Mouse (Mus musculus): ENCODE results near the gene Slc7a14.
"Not testable (repeated sequence)": the region's sequence is repeated elsewhere in the genome, so short reads cannot be mapped to it uniquely, and the experiment has no call there.

Slc7a14 gene

DNA sequence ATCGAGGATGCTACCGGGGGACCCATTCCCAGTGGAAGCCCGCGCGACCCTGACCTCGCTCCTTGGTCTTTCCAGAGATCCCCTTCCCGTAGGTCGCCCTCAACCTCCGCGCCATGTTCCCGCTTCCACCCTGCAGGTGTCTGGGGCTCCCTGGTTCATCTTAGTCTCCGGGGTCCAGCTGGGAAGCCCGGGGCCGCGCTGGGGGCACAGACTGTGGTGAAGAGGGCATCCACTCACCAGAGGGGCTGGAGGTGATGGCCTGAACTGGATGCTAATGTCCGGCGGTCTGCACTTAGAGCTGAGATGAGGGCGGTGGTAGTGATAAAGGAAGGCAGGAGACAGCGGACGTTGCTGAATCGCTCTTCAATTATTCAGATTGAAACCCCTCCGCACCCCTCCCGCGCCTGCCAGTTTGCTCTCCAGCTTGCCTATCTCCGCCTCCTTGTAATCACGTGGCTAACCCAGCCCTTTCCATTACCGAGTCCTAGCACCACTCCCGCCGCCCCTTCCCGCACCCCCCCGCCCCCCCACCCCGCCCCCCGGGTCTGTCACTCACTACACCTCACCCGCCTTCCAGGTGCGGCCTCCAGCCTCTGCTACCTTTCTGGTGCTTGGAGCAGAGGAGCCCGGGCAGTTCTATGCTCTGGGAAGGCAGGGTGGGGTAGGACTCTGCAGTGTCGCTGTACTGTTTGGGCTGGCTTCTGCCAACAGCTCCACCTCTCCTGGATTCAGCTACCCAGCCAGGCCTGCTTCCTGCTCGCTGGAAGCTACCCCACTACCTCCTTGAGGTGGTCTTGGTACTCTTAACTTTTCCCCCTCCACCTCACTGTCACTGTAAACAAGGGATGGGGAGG is at the start of gene Slc7a14:
Gene Slc7a14 (minus strand): TSS at position 445 of the 854 bp plus-strand sequence.
- no peak for DNase-seq (ENCODE audit: low read depth, low spot score)

DNA sequence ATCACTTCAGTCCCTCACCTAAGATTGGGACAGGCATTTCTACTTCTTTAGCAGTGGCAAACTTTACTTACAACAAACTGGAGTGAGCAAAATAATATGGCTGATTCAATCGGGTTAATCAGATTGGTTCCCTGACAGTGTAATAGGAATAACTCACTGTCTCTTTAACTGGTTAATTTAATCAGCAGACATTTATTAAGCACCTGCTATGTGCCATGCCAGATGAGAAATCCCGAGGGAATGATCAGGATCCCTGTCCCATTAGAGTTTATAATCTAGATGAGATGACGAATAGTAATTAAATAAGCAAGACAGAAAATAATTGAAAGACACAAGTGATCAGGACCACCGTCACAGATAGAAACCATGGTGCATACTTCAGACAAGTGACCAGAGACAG is 36.4 kb upstream of the Slc7a14 start:
- DNase-seq (ENCODE audit: low read depth, low spot score) = no peak

DNA sequence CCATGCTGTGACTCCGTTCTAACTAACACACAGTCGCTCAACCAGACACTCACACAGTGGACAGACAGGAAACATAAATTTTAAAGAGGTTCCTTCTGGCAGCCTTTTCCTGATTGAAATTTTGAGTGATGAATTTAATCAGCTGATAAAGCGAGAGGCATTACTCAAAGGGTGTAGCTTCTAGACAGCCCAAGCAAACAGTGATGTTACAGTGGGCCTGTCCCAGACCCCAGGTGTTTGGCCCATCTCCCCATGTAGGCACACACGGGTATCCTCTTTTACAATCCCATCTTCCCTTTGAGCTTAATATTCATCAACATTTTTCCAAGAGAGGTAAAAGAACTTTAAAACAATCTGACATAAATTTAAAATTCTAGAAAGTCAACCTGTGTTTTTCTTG is 35.6 kb upstream of the Slc7a14 start:
- DNase-seq (ENCODE audit: low read depth, low spot score) = no peak

DNA sequence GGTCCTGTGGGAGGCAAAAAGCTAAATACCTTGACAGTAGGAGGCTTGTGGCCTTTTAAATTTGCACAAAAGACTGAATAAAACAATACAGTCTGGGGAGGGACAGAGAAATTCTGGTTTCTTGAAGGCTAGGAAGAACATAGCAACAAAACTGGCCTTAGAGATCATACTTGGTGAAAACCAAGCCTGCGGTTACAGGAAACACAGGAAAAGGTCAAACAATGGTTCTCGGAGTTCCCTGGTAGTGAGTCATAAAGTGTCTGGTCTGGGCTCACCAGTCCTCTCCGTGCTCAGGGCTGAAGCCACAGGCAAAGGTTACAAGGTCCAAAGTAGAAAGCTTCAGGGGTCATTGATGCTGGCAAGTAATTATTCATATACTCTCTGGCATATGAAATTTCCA is 29.1 kb upstream of the Slc7a14 start:
- DNase-seq (ENCODE audit: low read depth, low spot score) = no peak

DNA sequence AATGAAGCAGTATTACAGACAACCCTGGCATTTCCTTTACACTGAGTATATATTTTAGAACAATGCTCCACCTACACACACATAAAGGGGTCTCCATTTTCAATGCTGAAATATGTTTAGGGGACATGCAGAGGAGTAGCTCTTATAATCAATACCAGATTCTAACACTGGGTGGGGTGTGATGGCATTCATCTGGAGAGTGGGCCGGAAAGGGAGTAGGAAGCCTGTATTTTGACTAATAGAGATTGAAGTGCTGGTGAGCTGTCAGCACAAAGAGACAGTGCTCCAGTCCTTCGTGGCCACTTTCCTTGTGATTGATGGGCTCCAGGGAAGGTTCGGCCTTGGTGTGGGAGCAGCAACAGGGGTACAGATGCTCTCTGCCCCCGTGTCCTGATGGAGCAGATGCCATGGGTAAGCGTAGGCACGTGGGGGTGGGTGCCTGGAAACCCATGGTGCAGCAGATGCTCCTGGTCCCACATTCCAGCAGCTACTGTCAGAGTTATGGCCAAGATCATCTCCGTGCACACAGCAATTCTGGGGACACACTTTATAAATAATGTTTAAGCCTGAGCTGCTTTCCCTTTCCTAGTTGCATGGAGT is 18.2 kb upstream of the Slc7a14 start:
- DNase-seq (ENCODE audit: low read depth, low spot score) = no peak

DNA sequence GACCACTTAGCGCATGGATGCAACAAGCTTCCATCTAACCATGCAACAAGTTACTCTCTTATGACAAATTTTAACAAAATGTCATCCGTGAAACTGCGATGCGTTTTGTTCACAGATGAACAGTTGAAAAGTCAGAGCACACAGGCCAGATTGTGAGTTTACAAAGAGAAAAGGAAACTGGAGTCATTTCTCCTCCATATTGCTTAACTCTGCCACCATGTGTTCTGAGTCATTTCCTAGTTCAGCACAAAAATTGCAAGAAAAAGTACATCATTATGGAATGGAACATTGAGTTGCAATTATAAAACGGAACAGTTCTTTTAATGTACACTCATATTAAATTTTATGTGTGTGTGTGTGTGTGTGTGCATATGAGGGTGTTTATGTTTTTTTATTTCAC is 17.6 kb upstream of the Slc7a14 start:
- no peak for DNase-seq (ENCODE audit: low read depth, low spot score)

DNA sequence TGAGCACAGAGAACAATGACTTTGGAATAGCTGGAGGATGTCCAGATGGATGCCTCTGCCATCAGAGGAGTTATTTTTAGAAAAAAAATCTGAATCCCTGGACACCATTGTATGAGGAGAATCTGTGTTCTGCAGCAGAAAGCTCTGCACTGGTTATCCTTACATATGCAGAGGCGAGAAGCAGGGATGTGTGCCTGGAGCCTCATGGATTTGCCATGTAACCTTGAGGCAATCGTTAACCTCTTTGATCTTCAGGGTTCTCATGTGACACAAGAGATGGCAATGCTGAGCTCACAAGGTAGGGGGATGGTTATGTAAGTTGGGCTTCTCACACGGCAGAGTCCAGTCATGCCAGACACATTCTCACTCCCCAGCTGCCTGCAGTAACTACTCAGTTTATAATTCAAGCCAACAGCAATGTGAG is 14.1 kb upstream of the Slc7a14 start:
- DNase-seq (ENCODE audit: low read depth, low spot score) = no peak

DNA sequence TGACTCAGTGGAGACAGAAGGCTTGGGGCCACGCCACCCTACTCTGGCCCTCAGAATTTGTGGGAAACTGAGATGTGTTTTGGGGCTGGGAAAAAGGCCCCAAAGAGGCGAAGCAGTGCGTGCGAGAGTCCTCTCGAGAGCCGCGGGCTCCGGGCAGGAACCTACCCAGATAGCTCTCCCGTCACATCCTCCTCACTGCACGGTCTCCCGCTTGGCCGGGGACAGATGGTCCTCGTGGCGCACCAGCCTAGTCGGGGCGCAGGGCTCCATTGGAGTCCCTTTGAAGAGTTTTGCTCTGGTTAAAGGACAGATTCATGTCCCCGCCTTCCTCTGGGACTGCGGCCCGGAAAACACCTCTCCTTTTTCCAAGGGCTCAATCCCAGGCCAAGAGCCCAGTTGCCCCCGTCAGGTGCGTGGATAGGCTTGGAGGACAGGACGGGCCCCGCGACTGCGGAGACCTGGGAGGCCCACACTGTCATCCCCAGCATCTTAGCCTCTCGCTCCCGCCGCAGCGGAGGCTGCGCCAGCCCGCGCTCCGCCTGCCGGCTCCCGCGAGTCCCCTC is 726 bp downstream of the Slc7a14 start:
- DNase-seq (ENCODE audit: low read depth, low spot score) = no peak

DNA sequence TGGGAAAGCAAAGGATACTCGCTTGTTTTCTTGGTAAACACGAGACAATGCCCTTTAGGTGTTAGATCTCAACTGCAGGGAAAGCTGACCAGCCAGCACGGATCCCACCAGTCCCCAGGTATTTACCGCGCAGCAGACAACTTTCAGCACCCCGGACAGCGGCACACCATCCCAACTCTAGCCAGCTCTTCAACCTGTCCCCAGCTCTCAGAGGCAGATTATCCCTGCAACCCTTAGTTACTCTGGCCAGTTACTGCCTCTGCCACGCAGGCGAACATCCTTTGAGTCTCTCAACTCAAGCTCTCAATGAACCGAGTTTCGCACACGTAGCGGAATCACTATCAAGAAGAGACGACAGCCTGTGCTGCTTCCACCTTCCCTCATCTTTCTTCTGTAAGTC is 1.3 kb downstream of the Slc7a14 start:
- no peak for DNase-seq (ENCODE audit: low read depth, low spot score)

DNA sequence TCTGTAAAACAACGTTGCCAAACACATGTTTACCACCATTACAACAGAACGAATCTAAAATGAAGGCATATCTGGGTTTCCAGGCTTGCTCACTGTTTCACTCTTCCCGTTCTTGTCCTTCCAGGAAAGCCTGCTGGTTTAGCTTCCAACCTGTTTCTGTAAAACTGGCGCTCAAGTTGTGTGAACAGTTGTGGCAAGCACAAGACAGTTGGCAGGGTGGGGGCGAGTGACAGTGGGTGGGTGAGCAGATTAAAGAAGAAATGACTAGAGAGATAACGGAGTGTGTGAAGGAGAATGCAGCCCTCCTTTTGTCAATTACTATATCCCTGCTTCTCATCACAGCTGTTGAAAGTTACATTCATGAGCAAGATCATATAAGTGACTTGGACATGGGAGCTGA is 2.2 kb downstream of the Slc7a14 start:
- no peak for DNase-seq (ENCODE audit: low read depth, low spot score)

DNA sequence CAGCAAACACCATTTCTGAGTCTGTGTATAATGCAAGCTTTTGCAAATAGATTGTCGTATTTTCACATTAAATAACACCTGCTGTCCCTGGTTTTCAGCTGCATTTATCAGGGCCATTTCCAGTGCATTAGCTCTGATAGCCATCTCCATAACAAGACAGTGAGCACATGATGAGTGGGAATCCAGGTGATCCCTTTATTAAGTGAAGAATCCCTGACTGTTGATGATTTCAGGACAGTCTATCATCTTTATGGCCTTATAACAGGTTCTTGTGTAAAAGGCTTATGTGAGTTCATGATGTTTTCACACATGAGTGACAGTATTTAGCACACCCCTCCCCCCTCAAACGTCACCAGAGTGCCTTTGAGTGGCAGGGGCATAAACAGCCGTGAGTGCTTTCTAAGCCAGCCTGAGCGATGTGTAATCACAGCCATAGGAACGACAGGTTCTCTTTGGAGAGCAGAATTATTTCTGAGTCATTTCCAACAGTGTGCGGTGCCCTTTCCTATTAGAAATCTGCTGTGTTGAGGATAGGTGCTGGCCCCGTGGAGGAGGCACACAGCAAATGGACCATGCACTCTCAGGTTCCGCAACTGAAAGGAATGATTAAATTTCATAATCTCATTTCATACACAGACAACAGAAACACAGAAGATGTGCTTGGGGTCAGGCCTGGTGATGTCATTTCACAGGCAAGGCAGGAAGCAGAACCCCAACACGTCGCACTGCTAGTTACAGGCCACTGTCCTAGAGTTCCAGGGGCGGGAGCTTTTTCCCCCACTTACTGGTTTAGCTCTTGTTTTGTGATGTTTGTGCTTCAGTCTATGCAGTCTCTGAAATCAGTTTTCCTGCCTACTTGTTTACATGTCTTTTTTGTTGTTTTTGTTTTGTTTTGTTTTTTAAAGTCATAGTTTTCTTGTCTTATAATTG is 18.2 kb downstream of the Slc7a14 start:
- DNase-seq (ENCODE audit: low read depth, low spot score) = no peak

DNA sequence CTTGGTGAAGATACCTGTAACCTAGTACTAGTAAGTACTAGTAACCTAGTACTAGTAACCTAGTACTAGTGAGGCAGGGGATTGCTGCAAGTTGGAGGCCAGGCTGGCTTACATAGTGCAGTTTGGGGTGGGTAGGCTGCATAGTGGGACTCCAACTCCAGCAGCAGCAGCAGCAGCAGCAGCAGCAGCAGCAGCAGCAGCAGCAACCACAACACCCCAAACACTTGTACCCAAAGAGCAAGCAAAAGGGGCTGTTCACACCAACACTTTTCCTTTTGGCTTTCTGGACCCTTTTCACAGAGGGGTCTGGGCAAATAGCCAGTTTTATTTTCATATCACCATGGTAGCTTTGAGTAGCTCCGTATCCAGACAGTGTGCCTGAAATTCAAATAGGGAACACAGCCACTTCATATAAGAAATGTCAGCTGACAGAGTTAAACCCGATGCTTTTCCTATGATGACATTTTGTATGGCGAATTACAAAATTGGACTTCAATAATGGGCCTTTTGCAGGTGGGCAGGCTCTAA is 22.7 kb downstream of the Slc7a14 start:
- no peak for DNase-seq (ENCODE audit: low read depth, low spot score)

DNA sequence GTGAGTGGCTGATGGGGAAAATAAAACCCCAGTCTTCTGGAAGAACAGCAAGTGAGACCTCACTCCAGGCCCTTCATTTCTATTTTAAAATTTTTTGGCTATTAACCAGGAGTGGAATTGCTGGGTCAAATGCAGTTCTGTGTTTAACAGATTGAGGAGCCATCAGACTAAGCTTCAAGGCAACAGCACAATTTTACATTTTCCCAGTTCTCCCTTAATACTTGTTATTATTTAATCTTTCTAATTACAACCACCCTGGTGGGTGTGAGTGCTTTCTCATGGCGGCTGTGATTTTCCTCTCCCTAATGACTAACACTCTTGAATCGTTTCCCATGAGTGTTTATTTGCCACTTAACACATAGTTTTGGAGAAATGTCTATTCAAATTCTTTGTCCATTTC is 29.1 kb downstream of the Slc7a14 start:
- DNase-seq (ENCODE audit: low read depth, low spot score) = no peak

DNA sequence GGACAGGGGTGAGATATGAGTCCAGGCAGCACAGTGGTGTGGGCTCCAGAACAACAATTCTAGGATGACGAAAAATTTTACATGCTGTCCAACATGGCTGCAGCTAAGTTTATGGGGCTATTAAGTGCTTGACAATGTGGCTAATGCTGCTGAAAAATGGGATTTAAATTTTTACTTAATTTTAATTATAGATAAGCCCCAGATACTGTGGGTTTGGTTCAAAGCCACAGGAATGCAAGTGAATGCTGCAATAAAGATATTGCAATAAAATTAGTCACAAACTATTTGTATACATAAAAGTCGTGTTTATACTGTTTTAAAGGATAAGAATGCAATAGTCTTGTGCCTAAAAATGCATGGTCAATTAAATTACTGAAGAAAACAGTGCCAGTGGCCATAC is 35.3 kb downstream of the Slc7a14 start:
- DNase-seq (ENCODE audit: low read depth, low spot score) = no peak

DNA sequence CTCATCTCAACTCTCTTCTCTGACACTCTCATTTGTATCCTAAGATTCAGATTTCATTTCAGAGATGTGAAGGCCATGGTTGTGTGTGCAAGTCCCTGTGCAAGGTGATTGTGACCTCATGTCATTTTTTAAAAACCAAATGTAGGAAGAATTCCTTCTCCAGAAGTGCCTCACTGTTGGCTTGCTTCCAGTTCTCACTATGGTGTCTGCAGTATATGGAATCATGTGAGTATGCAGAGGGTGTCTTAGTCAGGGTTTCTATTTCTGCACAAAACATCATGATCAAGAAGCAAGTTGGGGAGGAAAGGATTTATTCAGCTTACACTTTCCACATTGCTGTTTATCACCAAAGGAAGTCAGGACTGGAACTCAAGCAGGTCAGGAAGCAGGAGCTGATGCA is 36.9 kb downstream of the Slc7a14 start:
- DNase-seq (ENCODE audit: low read depth, low spot score) = not testable (repeated sequence)

DNA sequence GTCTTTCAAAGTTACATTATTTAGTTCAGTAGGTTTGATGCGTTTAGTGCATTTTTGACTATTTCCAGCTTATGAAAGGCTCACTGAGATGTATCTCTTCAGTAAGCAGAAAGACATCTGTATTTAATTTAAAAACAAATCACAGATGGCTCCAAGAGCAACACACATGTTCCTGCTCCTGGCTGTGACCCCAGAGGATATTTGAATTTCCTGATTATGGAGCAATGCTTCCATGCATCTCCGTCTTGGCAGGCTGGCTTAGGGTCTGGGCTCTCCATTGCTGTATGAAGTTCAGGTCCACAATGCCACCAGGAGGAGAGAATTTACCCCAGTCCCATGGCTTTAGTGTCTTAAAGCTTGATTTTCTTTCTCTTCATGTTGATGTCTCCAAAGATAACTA is 37.5 kb downstream of the Slc7a14 start:
- no peak for DNase-seq (ENCODE audit: low read depth, low spot score)

DNA sequence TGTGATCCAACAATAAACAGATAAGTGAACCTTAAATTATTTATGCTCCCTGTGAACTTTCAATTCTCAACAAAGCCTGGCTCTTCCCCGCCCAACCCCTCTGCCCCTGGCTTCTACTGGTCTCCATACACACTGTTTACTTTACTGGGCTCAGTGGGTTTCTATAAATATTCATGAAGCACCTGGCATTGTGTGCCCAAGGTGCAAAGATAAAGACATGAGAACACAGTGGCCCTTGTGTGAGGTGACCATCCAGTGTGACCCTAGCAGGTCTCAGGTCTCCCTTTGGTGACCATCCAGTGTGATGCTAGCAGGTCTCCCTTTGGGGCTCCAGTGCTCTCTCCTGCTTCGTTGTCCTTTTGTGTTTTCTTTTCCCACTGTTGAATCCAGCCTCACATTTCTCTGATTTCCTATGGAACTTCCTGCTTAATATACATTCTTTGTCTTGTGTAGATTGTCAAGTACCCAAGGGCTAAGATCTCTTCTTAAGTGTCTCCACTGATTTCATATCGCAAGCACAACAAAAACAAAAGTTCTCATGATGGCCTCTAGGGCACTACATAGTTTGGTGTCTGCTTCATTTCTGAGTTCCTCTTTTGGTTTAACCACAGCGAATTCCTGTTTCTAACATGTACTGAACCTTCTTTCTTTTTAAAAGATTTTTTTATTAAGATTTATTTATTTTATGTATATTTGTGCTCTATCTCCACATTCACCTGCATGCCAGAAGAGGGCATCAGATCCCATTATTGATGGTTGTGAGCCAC is 40.4 kb downstream of the Slc7a14 start:
- no peak for DNase-seq (ENCODE audit: low read depth, low spot score)

DNA sequence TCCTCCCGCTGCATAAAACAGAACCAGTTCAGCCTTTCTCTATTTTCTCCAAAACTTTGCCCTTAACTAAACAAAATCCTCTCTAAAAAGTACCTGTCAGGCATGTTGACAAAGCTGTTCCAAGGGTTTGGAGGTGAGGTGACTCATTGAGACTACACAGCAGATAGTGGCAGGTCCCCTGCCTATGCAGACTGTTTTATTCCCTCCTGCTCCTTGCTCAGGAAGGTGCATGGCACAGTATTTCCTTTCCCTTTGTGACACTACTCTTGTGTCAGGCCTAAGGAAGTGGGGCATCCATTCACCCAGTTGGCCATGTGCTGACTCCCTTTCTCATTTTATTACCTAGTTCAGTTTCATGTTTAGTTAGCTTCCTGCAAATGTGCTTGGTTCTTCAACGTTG is 42.3 kb downstream of the Slc7a14 start:
- DNase-seq (ENCODE audit: low read depth, low spot score) = no peak

DNA sequence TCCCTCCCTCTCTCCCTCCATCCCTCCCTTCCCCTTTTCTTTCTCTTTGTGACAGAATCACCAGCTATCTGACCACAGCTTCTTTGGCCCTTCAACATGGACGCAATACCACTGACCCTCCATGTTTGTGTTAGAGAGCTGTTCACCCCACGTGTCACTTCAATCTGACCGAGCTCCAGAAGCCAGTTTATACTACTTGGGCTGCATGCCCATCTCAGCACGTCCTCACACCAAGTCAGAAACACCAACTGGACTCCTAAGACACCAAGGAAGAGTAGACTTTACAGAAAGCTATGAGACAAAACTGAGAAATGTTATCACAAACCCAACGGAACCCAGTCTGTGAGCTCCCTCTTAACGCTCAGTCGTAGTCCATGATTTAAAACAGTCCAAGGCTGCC is 43.2 kb downstream of the Slc7a14 start:
- no peak for DNase-seq (ENCODE audit: low read depth, low spot score)

DNA sequence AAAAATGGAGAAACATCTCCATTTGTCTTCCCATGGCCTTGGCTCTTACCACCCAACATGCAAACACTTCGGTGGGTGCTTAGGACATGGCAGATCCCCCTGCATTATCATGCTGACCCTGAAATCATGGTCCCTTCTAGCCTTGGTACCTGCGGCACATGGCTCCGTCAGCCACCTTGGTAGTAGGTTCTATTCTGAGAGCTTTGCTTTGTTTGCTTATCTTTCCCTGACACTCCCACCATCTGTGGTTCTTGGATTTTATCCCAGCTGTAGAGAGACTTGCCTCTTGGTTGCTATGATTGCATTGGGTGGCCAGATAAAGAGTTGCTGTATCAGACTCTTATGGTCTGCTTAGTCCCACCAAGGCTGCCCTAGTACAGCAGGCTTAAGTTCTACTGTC is 46.6 kb downstream of the Slc7a14 start:
- DNase-seq (ENCODE audit: low read depth, low spot score) = no peak

DNA sequence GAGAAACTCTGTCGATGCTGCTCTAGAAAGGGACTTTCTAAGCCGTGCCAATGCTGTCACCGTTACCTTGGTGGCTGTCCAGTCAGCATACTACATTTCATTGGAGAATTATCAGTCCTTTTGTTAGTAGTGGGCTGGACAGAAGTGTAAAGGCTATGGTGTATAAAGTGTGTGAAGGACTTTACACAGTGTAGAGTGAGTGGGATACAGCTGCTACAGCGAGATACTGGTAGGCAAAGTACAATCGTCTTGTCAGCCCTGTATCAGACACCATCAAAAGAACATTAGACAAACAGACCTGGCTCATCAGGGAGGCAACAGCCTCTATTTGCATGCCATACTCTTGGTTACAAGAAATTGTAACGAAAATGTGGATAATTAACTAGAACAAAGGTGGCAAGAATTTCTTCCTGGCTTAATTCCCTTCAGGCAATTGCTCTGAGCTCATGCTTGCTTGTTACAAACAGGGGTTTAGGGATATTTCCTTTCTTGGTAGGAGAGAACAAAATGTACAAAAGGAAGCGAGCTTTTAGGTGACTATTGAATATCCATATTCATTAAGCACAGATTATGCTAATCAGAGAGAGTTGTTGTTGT is 48.7 kb downstream of the Slc7a14 start:
- no peak for DNase-seq (ENCODE audit: low read depth, low spot score)
